Mouse (Mus musculus) cerebellum, adult 8-10 months (tissue): Measurements from ENCODE around the gene Ddrgk1.
"Not testable (repeated sequence)": the region's sequence is repeated elsewhere in the genome, so short reads cannot be mapped to it uniquely, and the experiment has no call there.

Source experiments
- DNase-seq: peaks from one replicate; pipeline ENCODE4 v3.0.0; 2022

Ddrgk1 gene

DNA sequence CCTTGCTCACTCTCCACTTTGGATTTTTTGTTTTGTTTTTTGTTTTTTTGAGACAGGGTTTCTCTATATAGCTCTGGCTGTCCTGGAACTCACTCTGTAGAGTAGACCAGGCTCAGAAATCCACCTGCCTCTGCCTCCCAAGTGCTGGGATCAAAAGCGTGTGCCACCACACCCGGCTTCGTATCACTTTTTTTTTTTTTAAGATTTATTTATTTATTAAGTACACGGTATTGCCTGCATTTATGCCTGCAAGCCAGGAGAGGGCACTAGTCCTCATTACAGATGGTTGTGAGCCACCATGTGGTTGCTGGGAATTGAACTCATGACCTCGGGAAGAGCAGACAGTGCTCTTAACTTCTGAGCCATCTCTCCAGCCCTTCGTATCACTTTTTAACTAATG is 15.4 kb downstream of the Ddrgk1 start:
- DNase-seq = not testable (repeated sequence)

DNA sequence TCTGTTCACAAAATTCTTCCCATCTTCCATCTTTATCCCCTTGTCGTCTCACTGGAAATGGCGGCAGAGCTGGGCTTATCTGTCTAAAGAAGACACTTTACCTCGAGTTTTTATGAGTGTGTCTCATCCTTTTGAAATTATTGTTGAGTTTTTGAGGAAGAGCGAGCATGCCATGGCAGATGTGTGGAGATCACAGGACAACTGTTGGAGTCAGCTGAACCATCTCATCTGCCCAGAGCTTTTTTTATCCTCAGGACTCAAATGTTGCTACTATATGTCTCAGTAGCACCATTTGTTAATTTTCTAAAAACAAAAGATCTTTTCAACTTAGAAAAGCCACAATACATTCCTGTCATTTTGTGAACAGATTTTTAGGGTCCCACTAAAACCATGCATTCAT is 19.3 kb downstream of the Ddrgk1 start:
- DNase-seq = no peak

DNA sequence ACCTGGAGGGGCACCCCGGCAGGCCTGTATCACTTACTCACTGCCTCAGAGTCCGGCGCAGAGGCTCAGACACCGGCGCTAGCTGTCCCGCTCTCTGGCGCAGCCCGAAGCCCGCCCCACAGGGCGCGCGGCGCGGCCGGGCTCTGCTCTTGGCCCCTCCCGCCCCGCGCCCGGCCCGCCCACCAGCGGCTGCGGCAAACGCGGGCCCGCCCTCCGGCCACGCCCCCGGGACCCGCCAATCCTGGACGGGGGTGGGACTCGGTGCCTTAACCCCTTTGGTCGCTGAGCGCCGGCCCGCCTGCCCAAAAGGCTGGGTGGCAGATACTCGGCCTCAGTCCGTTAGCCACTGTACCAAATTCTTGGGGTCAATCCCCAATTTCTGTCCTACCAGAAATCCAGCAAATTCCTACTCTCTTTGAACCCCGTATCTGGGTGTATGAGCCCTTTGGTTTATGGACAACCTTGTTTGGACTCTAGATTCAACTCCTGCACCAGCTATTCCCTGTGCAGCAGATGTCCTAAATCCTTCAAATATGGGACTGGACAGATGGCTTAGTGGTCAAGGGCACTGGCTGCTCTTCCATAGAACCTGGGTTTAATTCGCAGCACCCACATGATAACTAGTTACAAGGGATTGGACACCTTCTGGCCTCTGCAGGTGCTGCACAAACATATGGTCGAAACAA is 21.6 kb downstream of the Ddrgk1 start, which contains the start of gene Lzts3:
Gene Lzts3 (minus strand): TSS at position 120 of the 686 bp plus-strand sequence.
- DNase-seq = peak; percentile 94

DNA sequence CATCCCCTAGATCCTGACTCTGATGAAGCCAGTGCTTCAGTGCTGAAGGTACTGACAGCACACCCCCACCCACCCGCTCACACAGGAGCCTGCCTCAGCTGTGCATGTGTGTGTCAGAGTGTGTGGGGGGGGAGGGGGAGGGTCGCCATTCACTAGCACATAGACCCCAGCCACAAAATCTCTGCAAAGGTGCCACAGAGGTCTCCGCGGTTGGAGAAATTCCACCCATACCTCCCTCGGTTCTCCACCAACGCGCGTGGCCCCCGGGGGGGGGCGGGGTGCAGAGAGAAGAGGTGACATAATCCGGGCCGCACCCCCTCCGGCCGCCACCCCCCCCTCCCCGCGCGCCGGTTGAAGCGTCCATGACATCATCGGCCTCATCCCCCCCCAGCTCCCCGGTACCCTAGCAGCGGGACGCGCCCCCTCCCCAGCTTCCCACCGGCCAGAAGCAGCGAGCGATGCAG is 22.2 kb downstream of the Ddrgk1 start:
- no peak for DNase-seq

DNA sequence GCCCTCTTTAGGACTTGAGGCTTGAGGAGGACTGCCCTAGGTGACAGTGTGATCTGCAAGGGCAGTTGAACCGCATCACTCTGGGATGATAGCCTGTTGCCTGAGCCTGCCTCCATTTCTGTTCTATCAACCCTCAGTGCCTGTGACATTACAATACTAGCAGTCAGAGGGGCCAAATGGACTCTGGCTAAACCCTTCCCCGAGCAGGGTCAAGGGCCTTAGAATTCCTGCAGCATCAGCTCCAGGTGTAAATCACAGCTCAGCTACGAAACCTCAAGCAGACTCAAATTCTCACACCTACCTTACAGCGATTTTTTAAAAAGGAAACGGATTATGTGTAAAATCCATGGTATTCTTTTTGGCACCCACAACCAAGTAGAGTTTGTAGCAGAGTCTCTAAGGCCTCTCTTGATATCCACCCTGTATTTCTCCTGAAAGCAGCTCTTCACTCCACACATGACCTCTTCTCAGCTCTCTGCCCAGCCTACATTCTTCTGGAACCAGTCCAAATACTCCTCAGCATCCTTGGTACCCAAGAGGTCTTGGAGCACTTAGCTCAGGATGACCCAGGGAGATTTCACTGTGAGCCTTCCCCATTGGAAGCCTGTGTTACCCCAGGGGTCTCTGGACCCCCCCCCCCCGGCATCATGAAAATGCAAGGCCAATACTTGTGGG is 23.0 kb downstream of the Ddrgk1 start:
- DNase-seq = no peak

DNA sequence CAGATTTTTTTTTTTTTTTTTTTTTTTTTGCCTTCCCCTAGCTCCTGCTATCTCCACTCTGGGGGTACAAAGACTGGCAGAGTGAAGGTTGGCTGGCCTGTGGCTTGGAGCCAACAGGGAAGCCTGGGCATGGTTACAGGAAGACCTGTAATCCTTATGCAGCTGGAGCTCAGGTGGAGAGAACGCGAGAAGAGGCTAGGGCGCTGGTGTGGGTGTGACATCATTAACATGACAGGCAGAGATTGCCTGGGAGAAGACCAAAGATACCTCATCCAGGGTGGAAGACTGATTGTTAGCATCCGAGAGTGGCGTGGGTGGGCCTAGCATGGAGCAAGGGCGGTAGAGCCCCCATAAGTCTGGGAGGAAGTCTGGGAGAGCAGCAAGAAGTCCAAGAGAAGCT is 25.2 kb downstream of the Ddrgk1 start:
- no peak for DNase-seq

DNA sequence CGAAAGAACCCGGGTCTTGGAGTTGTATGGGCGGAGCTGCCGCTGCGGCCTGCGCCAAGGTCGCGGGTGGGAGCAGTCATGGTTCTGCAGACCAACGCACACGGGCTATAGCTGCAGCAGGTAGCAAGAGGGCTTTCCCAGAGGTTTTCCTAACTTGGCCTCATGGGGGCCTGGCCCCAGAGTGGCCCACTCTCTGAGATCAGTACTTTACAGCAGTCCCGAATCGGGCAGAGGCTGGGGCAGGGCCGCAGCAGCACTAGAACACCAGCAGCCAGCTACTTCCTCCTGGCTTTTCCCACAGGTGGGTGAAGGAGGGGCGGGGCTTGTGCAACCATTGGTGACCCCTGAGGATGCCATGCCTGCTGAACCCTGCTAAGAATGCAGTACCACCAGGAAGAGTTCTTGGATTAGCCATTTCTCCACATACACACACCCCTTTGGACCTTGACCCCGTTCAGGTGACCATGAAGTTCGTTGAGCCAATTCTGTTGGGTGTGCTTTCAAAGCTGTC is 26.3 kb downstream of the Ddrgk1 start:
- DNase-seq = no peak

DNA sequence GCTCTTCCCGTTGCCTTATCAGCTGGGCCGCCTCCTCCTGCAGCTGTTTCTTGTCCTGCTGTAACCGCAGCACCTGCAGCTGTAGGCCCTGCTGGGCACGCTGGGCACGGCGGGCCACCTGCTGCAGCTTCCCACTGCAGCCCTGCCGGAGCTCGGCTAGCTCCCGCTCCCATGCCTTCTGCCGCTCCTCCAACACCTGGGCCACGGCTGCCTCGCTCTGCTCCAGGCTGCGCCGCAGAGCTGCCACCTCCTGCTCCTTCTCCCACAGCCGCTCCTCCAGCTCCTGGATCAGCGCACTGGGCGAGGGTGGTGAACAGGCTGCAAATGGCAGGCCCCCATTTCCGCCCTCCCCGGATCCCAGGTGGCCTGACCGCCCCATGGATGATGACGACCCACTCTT is 28.6 kb downstream of the Ddrgk1 start:
- DNase-seq = no peak

DNA sequence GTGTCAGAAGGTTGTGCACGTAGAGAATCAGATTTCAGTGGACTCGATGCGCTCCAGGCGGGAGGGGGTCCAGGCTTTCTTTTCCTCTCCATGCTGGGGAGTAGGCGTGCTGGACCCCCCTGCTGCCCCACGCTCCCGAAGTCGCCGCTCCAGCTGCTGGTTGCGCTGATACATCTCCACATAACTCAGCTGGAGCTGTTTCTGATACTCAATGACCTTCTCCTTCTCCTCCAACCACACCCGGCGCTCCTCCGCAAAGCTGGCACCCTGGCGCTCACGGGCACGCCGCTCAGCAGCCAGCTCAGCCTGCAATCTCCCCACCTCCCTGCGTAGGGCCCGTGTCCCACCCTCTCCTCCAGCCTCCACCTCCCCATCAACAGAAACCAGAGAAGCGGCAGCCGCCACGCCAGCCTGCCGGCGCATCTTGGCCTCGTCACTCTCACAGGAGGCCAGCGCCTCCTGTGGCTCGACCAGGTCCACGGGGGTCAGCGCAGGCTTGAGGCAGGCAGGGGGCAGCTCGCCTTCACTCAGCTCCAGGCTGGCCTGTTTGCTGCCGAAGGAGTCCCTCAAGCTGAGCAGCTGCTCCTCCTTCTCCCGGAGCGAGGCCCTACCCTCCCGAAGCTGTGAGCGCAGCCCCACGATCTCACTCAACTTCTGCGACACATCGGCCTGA is 29.6 kb downstream of the Ddrgk1 start:
- DNase-seq = peak; percentile 59

DNA sequence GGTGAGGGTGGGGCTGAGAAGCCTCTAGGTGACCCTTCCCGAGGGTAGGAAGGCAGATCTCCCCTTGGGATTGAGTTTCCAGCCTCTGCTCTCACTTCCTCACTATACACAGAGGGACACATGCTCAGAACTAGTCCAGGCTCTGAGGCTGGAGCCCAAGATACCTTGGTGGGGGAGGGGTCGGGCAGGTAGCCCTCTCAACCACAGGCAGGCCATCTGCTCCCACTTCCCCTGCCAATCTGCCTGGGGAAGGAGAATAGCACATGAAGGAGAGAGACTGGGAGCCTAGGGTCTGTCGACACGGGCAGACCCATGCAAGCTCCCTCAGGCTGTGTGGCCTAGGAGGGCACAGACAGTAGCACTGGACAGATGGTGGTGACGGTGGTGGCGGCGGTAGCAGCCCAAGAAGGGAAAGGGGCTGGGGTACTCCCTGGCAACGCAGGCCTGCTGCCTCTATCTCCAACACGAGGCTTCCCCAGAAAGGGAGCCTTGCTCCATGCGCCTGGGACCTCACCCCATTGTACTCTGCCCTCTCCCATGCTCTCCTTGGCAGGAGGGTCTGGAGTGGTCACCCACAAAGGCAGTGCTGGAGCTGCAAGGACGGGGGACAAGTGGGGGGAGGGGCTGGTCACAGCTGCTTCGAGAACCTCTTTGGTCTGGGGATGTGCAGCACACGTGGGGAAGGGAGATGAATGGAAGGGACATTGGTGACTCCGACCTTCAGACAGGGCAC is 30.3 kb downstream of the Ddrgk1 start:
- peak; percentile 84 for DNase-seq

DNA sequence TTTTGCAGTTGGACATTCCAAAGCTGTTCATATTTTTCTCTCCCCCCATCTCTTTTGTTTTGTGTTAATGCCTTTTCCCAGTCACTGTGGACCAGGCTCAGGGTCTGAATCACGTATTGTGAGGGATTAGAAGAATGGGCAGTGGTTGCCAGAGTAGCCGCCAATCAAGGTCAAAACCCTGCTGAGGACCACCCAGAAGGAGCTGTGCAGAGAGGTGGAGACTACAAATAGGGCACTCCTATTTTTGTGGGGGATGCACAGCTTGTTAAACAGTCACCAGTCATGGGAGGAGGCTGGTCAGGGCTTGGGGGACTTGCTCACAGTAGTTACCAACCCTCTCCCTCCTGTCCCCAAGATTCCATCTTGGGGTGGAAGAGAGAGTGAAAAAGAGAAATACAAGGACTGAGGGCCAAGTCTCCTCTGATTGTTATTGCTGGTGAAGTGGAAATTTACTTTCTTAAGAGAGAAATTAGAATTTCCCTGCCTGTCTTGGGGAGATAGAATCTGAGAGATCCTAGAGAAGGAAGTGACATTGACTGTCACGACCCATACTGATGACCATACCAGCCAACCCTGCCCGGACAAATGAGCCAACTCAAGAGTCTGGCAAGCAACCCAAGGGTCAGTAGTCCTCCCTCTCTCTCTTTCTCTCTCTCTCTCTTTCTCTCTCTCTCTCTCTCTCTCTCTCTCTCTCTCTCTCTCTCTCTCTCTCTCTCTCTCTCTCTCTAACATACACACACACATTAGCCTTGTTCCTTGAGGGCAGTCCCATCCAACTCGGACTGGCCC is 31.4 kb downstream of the Ddrgk1 start:
- no peak for DNase-seq

DNA sequence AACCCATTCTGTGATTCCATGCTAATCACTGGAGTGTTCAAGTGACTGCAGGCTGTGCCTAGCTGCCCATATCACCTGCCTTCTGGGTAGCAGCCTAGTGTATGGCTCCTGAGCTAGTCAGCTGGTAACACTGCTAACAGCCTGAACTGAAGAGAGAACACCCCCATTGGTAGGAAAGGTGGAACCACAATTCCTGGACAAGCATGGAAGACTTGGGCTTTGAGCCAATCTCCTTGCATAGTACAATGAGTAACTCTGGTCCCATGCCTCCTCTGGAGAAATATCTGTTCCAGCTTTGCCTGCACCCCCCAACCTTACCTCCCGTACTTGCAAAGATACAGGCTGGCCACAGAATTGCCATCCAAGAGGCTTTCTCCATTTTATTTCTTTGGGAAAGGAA is 32.0 kb downstream of the Ddrgk1 start:
- DNase-seq = no peak

DNA sequence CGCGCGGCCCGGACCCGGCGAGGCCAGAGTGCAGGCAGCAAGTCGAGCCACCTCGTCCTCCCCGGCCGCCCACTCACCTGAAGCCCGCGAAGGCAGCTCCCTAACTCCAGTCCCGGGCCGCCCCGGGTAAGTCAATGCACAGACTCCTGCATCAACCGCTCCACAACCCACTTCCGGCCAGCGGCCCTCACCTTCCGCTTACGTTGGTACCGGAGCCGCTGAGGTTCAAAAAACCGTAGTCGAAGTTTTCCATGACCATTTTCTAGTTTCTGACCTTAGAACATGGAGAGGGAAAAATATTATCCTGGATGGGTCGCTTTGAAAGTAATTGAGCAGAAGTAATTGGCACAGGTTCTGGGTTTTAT is 34.6 kb downstream of the Ddrgk1 start, which contains the start of the genes Fastkd5 and Ubox5:
Gene Fastkd5 (minus strand): TSS at position 189 of the 365 bp plus-strand sequence.
Gene Ubox5 (minus strand): TSS at position 200 of the 365 bp plus-strand sequence.
- peak; percentile 91 for DNase-seq

DNA sequence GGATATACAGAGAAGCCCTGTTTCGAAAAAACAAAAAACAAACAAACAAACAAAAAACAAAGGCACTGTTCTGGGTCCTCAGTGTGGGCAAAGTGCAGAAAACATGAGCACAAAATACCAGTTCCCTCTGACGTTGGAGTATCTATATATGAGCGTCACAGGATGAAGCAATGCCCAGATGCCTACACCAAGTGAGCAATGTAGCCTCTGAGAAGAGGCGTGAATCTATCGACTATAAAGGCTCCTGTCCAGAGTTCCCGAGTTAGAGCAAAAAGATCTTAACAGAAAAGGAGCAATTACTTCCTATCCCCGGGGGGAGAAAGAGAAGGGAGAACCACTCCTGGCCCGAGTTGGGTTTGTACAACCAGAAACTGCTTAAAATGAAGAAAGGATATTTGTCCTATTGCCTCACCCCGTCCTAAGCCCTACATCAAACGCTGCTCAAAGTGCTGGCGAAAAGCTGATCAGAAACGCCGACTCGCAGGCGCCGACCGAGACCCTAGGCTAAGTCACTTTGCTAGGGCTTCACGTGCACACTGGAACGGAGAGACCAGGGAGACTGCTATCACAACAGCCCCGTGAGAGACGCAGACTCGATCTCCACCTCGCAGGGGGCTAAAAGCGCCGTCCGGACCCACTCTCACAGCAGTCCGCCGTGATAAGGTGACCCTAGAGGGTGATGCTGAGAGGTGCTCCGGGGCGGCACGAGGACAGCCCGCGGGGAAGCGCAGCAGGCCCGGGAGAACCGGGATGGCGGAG is 35.2 kb downstream of the Ddrgk1 start:
- DNase-seq = no peak

DNA sequence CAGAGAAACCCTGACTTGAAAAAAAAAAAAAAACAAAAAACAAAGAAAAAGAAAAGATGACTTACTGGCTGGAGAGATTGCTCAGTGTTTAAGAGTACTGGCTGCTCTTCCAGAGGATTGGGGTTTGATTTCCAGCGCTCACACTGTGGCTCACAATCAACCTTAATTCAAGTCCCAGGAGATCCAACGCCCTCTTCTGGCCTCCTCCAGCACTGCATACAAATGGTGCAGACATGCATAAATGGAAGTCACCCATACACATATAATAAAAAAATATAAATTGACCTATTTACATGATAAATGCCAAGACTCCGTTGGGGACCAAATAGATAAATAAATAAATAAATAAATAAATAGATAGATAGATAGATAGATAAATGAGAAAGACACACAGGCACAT is 36.0 kb downstream of the Ddrgk1 start:
- no peak for DNase-seq

DNA sequence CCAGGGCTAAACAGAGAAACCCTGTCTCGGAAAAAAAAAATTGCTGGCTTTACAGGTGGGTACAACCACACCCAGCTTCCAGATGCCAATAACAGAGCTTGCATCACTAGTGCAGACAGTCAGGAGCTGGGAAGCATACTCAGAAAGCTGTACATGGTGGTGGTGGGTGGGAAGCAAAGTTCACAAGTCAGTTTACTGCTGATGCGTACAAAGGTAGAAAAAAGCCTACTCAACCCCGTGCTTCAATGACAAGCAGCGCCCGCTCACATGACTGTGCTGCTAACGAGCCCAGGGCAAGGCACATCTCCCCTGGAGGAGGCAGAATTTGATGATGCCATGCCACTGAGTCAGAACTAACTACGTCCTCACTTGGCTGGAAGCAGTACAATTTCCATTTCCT is 45.5 kb downstream of the Ddrgk1 start:
- no peak for DNase-seq

DNA sequence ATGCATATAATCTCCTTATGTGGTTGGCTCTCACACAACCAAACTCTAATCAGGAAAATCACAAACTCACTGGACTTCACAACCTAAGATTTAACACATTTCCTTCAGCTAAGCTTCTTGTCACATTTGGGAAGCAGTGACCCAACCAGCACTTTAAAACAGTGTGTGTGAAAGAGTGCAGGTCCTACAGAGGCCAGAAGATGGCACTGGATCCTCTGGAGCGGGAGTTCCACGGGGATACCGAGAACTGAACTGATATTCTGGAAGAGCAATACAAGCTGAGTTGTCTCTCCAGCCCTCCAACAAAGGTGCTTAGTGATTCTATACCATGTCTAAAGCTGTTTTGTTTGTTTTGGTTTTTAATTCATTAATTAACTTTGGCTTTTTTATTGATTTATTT is 51.4 kb downstream of the Ddrgk1 start:
- peak; percentile 30 for DNase-seq
